Mouse (Mus musculus) heart, postnatal 25 days (tissue): ENCODE results near the gene Ube2k. TPM values are rescaled to one million over a fixed set of nuclear protein-coding genes. Genes with fewer than 3 reads are reported as not detected.

Experiments
- DNase-seq: peaks from one replicate; pipeline ENCODE4 v3.0.0; 2022; ENCODE audit warnings: low spot score
- intact Hi-C: fragments of 180-260 bp; cut with DNase I; formaldehyde crosslinking; loops from one replicate; pipeline ENCODE4 v1.15.1; 2025
- total RNA-seq, 2 experiments: library from RNA; stranded (reverse); gene quantifications; 2 replicates each; pipeline ENCODE4 v1.2.3; 2021

Ube2k gene
- total RNA-seq, 2 experiments from 2014 or later: 70.4 to 70.9 TPM

DNA sequence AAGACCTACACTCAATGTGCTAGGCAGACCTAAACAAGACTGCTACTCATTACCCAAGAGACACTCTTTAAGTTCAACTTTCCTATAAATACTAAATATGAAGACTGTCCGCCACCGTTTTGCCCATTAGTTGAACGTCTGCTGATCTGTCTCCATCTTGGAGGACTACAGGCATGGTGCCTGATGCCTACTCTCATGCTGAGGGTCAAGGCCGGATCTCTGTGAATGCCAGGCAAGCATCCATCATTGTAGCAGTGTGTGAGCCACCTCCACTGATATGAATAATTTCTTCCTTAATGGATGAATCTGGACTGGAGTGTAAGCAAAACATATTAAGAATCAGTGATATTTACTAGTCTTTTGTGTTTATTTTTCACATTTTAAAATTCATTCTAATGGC lies 73.5 kb downstream of the Ube2k start:
- intact Hi-C loops: no loop called here
- no peak for DNase-seq

DNA sequence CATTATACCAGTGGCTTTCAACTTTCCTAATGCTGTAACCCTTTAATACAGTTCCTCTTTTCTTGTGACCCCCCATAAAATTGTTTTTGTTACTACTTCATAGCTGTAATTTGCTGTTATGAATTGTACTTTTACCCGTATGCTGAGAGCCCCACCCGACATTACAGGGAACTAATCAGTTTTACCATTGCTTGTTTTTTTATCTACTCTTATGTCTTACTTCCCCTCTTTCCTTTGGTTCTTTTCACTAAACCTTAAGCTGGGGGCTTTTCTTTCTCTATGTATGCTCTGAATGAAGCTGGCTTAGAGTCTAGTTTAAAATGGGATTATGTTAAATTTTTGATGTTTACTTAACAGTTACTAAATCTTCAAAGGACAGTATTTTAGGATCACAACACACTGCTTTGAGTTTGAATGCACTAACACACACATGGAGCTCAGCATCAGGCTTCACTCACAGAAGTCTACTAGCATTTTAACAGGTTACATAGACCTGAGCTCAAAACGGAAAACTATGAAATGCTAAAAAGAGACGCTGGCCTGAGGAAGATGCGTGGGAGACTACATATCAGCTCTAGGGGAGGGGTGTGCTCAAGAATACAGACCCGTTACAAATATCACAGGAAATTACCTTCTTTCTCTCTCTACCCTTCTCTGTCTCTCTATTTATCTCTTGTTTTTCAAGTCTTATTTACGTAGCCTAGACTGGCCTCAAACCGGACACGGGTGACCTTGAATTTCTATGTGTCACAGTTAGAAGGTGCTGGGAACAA lies 76.3 kb downstream of the Ube2k start:
- intact Hi-C loops: no loop called here

DNA sequence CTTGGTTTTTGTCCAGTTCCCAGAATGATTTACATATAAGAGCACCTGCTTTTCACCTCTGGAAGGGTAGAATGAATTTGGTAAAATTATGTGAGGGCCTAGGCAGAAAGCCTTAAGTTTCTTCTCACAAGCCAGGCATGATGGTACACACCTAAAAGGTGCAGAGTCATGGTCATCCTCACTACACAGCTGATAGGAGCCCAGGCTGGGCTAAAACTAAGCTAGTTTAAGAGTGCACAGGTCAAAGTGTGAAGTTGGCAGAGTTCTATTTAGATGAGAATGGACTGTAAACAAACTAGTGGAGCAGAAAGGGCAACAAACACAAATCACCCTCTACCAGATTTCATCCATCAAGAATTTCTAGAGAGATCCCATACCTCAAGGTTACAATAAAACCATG lies 87.3 kb downstream of the Ube2k start:
- DNase-seq: no peak
- intact Hi-C loops: no loop called here

More for the DNA sequence above, 76.3 kb downstream of the Ube2k start:
- no peak for DNase-seq

DNA sequence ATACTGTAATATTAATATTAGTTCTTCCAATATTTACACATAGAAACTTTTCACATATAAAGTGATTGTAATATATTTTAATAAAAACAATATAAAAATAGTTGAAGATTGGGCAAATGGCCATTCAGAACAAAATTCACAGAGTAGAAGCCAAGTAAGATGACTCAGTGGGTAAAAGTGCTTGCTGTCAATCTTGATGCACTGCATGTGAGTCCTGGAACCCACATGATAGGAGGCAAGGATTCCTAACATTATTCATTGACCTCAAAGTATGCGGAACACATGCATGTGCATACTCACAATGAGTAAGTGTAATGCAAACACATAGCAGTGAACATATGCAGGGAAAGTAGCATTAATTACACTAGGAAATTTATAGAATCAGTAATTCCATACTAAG lies 101.9 kb downstream of the Ube2k start:
- intact Hi-C loops: no loop called here
- DNase-seq: no peak

Other genes starting within 250 kb of the Ube2k start
- 10 to 100 TPM; 27.5 to 30.4 TPM for gene Rfc1, start 201.6 kb upstream of the Ube2k start, total RNA-seq
- under 1 TPM in 1 of 2 experiments, not detected in 1; 0.31 TPM for gene Klb, start 188.9 kb upstream of the Ube2k start, total RNA-seq
- 100 to 1,000 TPM; 612 to 670 TPM for gene Rpl9, start 145.8 kb upstream of the Ube2k start, total RNA-seq
- gene Lias, start 145.7 kb upstream of the Ube2k start, total RNA-seq: 10 to 100 TPM; 50.8 to 52.3 TPM
- gene Ugdh, start 101.3 kb upstream of the Ube2k start, total RNA-seq: 10 to 100 TPM; 16.7 to 17.8 TPM
- not detected for gene Gm43552, start 44.4 kb upstream of the Ube2k start, total RNA-seq
- gene Smim14, start within 50 bp of the Ube2k start, total RNA-seq: 100 to 1,000 TPM in 1 of 2 experiments, 10 to 100 TPM in 1; 91.5 to 105 TPM
- gene Pds5a, start 161.0 kb downstream of the Ube2k start, total RNA-seq: 10 to 100 TPM; 59.5 to 60.2 TPM
- 10 to 100 TPM; 15.7 to 15.9 TPM for gene N4bp2, start 226.3 kb downstream of the Ube2k start, total RNA-seq